Mouse (Mus musculus): Measurements from ENCODE around the gene Olfm3.

Olfm3 gene

DNA sequence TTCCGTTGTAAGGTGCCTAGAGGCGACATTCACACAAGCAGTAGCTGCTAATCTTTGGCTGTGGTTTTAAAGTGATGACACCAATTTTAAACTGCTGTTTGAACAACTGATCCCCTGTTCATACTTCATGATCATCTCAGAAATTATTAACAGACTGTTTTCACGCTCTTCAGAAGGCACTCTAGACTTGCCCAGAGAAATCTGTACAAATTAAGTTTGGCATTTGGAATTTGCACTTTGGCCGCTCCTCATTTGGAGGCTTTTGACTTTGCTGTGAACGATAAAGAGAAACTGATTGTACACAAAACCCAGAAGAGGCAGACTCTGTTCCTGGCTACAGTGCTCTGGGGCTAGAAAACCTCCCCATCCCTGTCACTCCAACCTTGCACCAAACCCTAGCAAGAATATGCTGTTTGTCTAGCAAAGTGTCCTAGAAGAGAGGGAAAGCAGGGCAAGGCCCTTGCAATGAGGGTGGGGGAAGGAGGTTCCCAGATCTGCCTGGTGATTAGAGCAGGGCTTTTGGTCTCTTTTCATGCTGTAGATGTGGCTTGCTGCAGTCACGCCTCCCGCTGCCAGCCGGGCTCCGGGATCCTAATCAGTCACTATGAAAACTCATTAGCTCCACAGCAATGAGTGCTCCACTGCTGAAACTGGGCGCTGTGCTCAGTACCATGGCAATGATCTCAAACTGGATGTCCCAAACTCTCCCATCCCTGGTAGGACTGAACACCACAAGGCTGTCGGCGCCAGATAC is 176.7 kb downstream of the Olfm3 start:
- no peak for DNase-seq (ENCODE audit: low spot score in 2 of 2)

DNA sequence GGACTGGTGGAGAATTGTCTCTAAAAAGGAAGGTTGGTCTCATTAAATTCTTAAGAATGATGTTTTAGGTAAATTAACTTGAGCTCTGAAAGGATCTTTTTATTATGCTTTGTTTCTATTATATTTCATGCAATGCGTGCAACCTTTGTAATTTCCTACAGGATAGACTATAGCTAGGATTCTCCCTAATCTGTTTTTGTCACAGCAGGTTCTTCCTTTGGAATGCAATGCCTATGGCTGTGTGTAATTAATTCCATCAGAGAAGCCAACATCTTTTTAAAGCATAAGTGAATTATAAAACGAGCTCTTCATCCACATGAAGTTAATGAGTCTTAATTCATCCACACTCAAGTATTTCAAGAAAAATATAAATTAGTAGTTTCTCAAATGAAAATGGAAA is 177.5 kb downstream of the Olfm3 start:
- no peak for DNase-seq (ENCODE audit: low spot score in 2 of 2)

GRCm38 (mm10) chr3:115082947-115083346 is 179.1 kb downstream of the Olfm3 start:
- no peak for DNase-seq (ENCODE audit: low spot score in 2 of 2)

GRCm38 (mm10) chr3:115088281-115088680 is 184.4 kb downstream of the Olfm3 start:
- no peak for DNase-seq (ENCODE audit: low spot score in 2 of 2)

GRCm38 (mm10) chr3:115090670-115091069 is 186.8 kb downstream of the Olfm3 start:
- DNase-seq (ENCODE audit: low spot score in 2 of 2), result no peak

- no peak for DNase-seq (ENCODE audit: low spot score in 2 of 2)
These were observed 191.6 kb downstream of the Olfm3 start for GRCm38 (mm10) chr3:115095496-115095895.

GRCm38 (mm10) chr3:115099590-115099989 is 195.7 kb downstream of the Olfm3 start:
- DNase-seq (ENCODE audit: low spot score in 2 of 2), result no peak

DNA sequence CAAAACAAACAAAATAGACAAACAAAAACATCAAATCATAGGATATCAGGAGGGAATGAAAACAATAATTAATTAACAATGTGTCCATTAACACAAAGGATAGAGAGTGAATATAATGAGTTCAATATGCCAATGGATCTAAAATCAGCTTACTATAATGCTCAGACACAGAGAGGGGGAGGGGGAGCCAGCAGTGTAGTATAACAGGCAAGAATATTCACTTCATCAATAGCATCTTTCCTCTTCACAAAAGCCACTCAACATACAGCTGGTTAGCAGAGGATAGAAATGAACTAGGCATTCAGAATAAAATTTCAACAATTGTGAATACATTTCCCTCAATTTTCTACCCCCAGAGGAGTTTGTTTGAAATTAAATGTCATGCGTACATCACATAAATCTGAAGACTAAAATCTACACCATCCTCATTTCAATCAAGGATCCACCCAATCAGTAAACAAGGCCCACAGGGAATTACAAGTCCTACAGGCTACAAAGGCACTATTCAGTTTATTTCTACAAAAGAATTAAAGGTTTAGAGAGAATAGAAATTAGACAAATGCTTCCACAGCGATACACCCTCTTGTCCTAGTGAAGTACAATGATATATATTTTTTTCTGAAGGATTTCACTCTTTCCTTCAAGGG is 200.4 kb downstream of the Olfm3 start:
- no peak for DNase-seq (ENCODE audit: low spot score in 2 of 2)

GRCm38 (mm10) chr3:115104802-115105493 is 201.1 kb downstream of the Olfm3 start:
- DNase-seq (ENCODE audit: low spot score in 2 of 2), result no peak

DNA sequence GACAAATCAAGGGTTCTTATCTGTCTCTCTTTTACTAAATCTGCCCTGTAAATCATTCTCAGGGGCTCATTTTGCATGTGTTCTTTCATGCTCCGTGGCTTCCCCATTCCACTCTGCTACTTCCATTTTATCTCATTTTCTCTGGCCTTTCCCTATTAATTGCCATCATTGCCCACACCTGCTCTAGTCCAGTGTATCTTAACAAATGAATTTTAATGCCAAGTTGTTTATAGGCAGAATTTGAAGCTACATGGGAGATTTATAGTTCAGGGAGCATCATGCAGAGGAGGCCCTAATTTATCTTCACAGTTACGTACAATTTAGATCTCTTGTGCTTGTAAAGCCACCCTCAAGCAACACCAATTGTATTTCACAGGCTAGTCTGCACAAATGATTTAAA is 241.8 kb downstream of the Olfm3 start:
- no peak for DNase-seq (ENCODE audit: low spot score in 2 of 2)

GRCm38 (mm10) chr3:115146244-115146643 is 242.4 kb downstream of the Olfm3 start:
- no peak for DNase-seq (ENCODE audit: low spot score in 2 of 2)

DNA sequence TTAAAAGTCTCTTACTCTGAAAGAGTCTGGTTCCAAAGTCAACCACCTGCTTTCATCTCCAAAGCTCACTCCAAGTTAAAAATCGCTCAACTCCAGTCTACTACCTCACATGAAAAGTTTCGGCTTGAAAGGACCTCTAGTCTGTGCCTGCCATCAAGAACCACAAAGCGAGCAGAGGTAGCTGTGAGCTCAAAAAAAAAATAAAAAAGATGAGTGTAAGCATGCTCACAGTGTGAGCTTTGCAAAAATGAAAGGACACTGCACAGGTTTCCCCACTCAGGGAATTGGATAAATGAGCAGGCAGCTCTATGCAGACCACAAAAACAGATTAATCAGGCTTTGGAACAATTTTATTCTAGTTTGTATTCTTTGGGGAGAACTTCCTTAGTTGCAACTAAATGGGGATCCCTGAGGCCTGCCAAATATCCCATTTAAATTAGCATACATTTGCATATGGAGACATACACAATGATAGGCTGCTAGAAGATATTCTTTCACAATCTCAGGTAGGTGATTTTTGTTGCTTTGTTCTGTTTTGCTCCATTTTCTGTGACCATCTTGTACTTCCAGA is 255.1 kb downstream of the Olfm3 start:
- DNase-seq (ENCODE audit: low spot score in 2 of 2), result no peak

DNA sequence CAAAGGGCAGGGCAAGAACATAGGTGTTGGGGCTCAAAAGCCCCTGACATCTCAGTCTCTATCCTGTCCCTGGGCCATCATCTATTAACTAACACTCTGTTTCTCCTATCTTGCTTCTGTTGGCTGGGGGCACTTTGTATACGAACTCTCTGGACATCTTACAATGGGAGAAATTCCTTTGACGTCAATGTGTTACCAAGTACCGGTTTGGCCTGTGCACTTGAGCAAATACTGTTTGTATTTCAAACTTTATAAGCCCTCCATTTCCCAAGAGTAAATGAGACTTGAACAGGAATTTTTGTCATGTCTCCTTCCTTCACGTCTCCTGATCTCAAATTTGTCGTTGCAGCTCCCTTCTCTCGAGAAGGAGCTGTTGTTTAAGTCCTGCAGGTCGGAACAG is 270.7 kb downstream of the Olfm3 start:
- DNase-seq (ENCODE audit: low spot score in 2 of 2), result no peak

Data from spleen, postnatal 4 days (tissue).